Mouse (Mus musculus): ENCODE data around the gene Mettl7b. TPM values are rescaled to one million over a fixed set of nuclear protein-coding genes. Genes with fewer than 3 reads are reported as not detected.

The Mettl7b gene
- total RNA-seq, 1 experiment = 0.58 TPM

- Histone ChIP-seq H3K9ac (ENCODE audit: insufficient read depth, low read depth, low read length, poor library complexity, severe bottlenecking) (no peak overlapping the region), H3K9me3 (ENCODE audit: control insufficient read depth, insufficient read depth, low read depth, low read length) (no peaks in the 10 kb centered on the region), H3K36me3 (ENCODE audit: control insufficient read depth, insufficient read depth, low read length, poor library complexity, severe bottlenecking) (peaks cover 24% of the 10 kb centered on the region), H3K4me3 (ENCODE audit: insufficient read depth in 1 of 2, low read depth in 1 of 2, low read length in 2 of 2, poor library complexity in 1 of 2, severe bottlenecking in 1 of 2) (no peak overlapping the region), H3K27ac (ENCODE audit: insufficient read depth, low read depth, low read length, poor library complexity, severe bottlenecking) (no peak overlapping the region), H3K4me1 (ENCODE audit: control insufficient read depth in 2 of 2, insufficient read depth in 2 of 2, low read length in 2 of 2, poor library complexity in 1 of 2) (peaks cover 0 to 14% of the 10 kb centered on the region in 2 experiments; a peak in 2 of 4 replicates)
- no peak for DNase-seq (ENCODE audit: low read depth, low spot score)
- in situ Hi-C loops (cut with MboI; ENCODE audit: low sequenced_read_pairs in 2 of 2, unreplicated experiment in 2 of 2) = no loop called here
- no peak for TF ChIP-seq ZC3H11A (IDR thresholded peaks at IDR 0.05; ENCODE audit: borderline replicate concordance, low read depth, low read length)
- TF ChIP-seq HCFC1 (IDR thresholded peaks at IDR 0.05; ENCODE audit: borderline replicate concordance, insufficient read depth, low read length) = no peak
- TF ChIP-seq CHD2 (IDR thresholded peaks at IDR 0.05; ENCODE audit: low read depth, low read length) = no peak
- no peak for TF ChIP-seq MAFK (IDR thresholded peaks at IDR 0.05; ENCODE audit: insufficient read depth, low read depth, low read length)
- TF ChIP-seq ZNF384 (IDR thresholded peaks at IDR 0.05; ENCODE audit: low read depth, low read length) = no peak
Measured at GRCm38 (mm10) chr10:128918246-128918645, 42.5 kb downstream of the Mettl7b start.

GRCm38 (mm10) chr10:128917400-128917799 is 43.4 kb downstream of the Mettl7b start:
- H3K9me3 ChIP-seq (ENCODE audit: control insufficient read depth, insufficient read depth, low read depth, low read length) = no peaks in the 10 kb centered on the region
- in situ Hi-C loops (cut with MboI; ENCODE audit: low sequenced_read_pairs in 2 of 2, unreplicated experiment in 2 of 2) = no loop called here
- peaks cover 0 to 14% of the 10 kb centered on the region in 2 experiments; a peak in 2 of 4 replicates for H3K4me1 ChIP-seq (ENCODE audit: control insufficient read depth in 2 of 2, insufficient read depth in 2 of 2, low read length in 2 of 2, poor library complexity in 1 of 2)
- TF ChIP-seq HCFC1 (IDR thresholded peaks at IDR 0.05; ENCODE audit: borderline replicate concordance, insufficient read depth, low read length) = no peak
- H3K27ac ChIP-seq (ENCODE audit: insufficient read depth, low read depth, low read length, poor library complexity, severe bottlenecking) = no peak overlapping the region
- H3K36me3 ChIP-seq (ENCODE audit: control insufficient read depth, insufficient read depth, low read length, poor library complexity, severe bottlenecking) = peaks cover 25% of the 10 kb centered on the region
- H3K9ac ChIP-seq (ENCODE audit: insufficient read depth, low read depth, low read length, poor library complexity, severe bottlenecking) = no peak overlapping the region
- H3K4me3 ChIP-seq (ENCODE audit: insufficient read depth in 1 of 2, low read depth in 1 of 2, low read length in 2 of 2, poor library complexity in 1 of 2, severe bottlenecking in 1 of 2) = no peak overlapping the region
- DNase-seq (ENCODE audit: low read depth, low spot score) = no peak

- TF ChIP-seq CHD2 (IDR thresholded peaks at IDR 0.05; ENCODE audit: low read depth, low read length) = no peak
- no peak for TF ChIP-seq ZNF384 (IDR thresholded peaks at IDR 0.05; ENCODE audit: low read depth, low read length)
- TF ChIP-seq HCFC1 (IDR thresholded peaks at IDR 0.05; ENCODE audit: borderline replicate concordance, insufficient read depth, low read length) = no peak
- no peak for TF ChIP-seq MAFK (IDR thresholded peaks at IDR 0.05; ENCODE audit: insufficient read depth, low read depth, low read length)
- TF ChIP-seq ZC3H11A (IDR thresholded peaks at IDR 0.05; ENCODE audit: borderline replicate concordance, low read depth, low read length) = no peak
- H3K27ac ChIP-seq (ENCODE audit: insufficient read depth, low read depth, low read length, poor library complexity, severe bottlenecking) = no peak overlapping the region
- peaks cover 0 to 11% of the 10 kb centered on the region in 2 experiments; a peak in 2 of 4 replicates for H3K4me1 ChIP-seq (ENCODE audit: control insufficient read depth in 2 of 2, insufficient read depth in 2 of 2, low read length in 2 of 2, poor library complexity in 1 of 2)
- DNase-seq (ENCODE audit: low read depth, low spot score) = no peak
- in situ Hi-C loops (cut with MboI; ENCODE audit: low sequenced_read_pairs in 2 of 2, unreplicated experiment in 2 of 2) = no loop called here
- H3K9me3 ChIP-seq (ENCODE audit: control insufficient read depth, insufficient read depth, low read depth, low read length) = no peaks in the 10 kb centered on the region
- H3K4me3 ChIP-seq (ENCODE audit: insufficient read depth in 1 of 2, low read depth in 1 of 2, low read length in 2 of 2, poor library complexity in 1 of 2, severe bottlenecking in 1 of 2) = no peak overlapping the region
- H3K36me3 ChIP-seq (ENCODE audit: control insufficient read depth, insufficient read depth, low read length, poor library complexity, severe bottlenecking) = peaks cover 29% of the 10 kb centered on the region
- H3K9ac ChIP-seq (ENCODE audit: insufficient read depth, low read depth, low read length, poor library complexity, severe bottlenecking) = no peak overlapping the region
Measured at GRCm38 (mm10) chr10:128916665-128917064, 44.1 kb downstream of the Mettl7b start.

GRCm38 (mm10) chr10:128915550-128915949 is 45.2 kb downstream of the Mettl7b start:
- no peak for DNase-seq (ENCODE audit: low read depth, low spot score)
- Histone ChIP-seq H3K9me3 (ENCODE audit: control insufficient read depth, insufficient read depth, low read depth, low read length) (no peaks in the 10 kb centered on the region), H3K36me3 (ENCODE audit: control insufficient read depth, insufficient read depth, low read length, poor library complexity, severe bottlenecking) (peaks cover 31% of the 10 kb centered on the region), H3K27ac (ENCODE audit: insufficient read depth, low read depth, low read length, poor library complexity, severe bottlenecking) (no peak overlapping the region), H3K4me1 (ENCODE audit: control insufficient read depth in 2 of 2, insufficient read depth in 2 of 2, low read length in 2 of 2, poor library complexity in 1 of 2) (peaks cover 0 to 13% of the 10 kb centered on the region in 2 experiments; a peak in 2 of 4 replicates), H3K9ac (ENCODE audit: insufficient read depth, low read depth, low read length, poor library complexity, severe bottlenecking) (no peak overlapping the region), H3K4me3 (ENCODE audit: insufficient read depth in 1 of 2, low read depth in 1 of 2, low read length in 2 of 2, poor library complexity in 1 of 2, severe bottlenecking in 1 of 2) (no peak overlapping the region)
- in situ Hi-C loops (cut with MboI; ENCODE audit: low sequenced_read_pairs in 2 of 2, unreplicated experiment in 2 of 2) = no loop called here
- TF ChIP-seq ZNF384 (IDR thresholded peaks at IDR 0.05; ENCODE audit: low read depth, low read length) (no peak), HCFC1 (IDR thresholded peaks at IDR 0.05; ENCODE audit: borderline replicate concordance, insufficient read depth, low read length) (no peak), CHD2 (IDR thresholded peaks at IDR 0.05; ENCODE audit: low read depth, low read length) (no peak), MAFK (IDR thresholded peaks at IDR 0.05; ENCODE audit: insufficient read depth, low read depth, low read length) (no peak)

GRCm38 (mm10) chr10:128913696-128914095 is 47.1 kb downstream of the Mettl7b start:
- H3K9ac ChIP-seq (ENCODE audit: insufficient read depth, low read depth, low read length, poor library complexity, severe bottlenecking) = no peak overlapping the region
- peaks cover 0 to 12% of the 10 kb centered on the region in 2 experiments; a peak in 2 of 4 replicates for H3K4me1 ChIP-seq (ENCODE audit: control insufficient read depth in 2 of 2, insufficient read depth in 2 of 2, low read length in 2 of 2, poor library complexity in 1 of 2)
- no peak for TF ChIP-seq MAFK (IDR thresholded peaks at IDR 0.05; ENCODE audit: insufficient read depth, low read depth, low read length)
- TF ChIP-seq CHD2 (IDR thresholded peaks at IDR 0.05; ENCODE audit: low read depth, low read length) = no peak
- no peak for TF ChIP-seq HCFC1 (IDR thresholded peaks at IDR 0.05; ENCODE audit: borderline replicate concordance, insufficient read depth, low read length)
- no peak for TF ChIP-seq ZNF384 (IDR thresholded peaks at IDR 0.05; ENCODE audit: low read depth, low read length)
- no peak for TF ChIP-seq ZC3H11A (IDR thresholded peaks at IDR 0.05; ENCODE audit: borderline replicate concordance, low read depth, low read length)
- H3K9me3 ChIP-seq (ENCODE audit: control insufficient read depth, insufficient read depth, low read depth, low read length) = no peaks in the 10 kb centered on the region
- no peak for DNase-seq (ENCODE audit: low read depth, low spot score)
- in situ Hi-C loops (cut with MboI; ENCODE audit: low sequenced_read_pairs in 2 of 2, unreplicated experiment in 2 of 2) = no loop called here
- no peak overlapping the region for H3K4me3 ChIP-seq (ENCODE audit: insufficient read depth in 1 of 2, low read depth in 1 of 2, low read length in 2 of 2, poor library complexity in 1 of 2, severe bottlenecking in 1 of 2)
- H3K27ac ChIP-seq (ENCODE audit: insufficient read depth, low read depth, low read length, poor library complexity, severe bottlenecking) = no peak overlapping the region
- H3K36me3 ChIP-seq (ENCODE audit: control insufficient read depth, insufficient read depth, low read length, poor library complexity, severe bottlenecking) = peaks cover 31% of the 10 kb centered on the region
